Mouse (Mus musculus): Measurements from ENCODE around the gene Olfr229. TPM values are rescaled to one million over a fixed set of nuclear protein-coding genes. Genes with fewer than 3 reads are reported as not detected.
"Not testable (repeated sequence)": the region's sequence is repeated elsewhere in the genome, so short reads cannot be mapped to it uniquely, and the experiment has no call there.

Olfr229 gene
- polyA plus RNA-seq (2015; fragmentation: Nextera tagmentation; extraction: Ambion mirVana) = not detected in 2 replicates

DNA sequence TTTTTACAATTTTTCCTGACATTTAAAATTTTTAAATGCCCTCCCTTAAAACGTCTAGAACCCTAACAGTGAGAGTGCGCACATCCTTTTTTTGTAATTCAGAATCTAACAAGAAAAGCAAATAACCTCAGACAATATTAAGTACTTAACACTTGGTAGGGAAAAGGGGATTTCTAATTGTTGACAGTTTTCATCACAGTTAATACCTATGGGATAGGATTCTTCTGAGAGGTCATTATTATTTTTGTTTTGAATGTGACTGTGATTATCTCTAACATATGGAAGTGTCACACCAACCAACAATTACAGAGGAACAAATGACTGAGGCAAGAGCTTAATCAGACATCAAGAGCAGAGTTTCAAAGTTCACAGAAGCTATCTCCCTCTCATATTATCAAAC, at the start of gene Olfr229:
TSS of gene Olfr229 (plus strand) at position 301 of the 400 bp plus-strand sequence.
- no peaks in the 10 kb centered on the region for H3K27me3 ChIP-seq
- no peaks in the 10 kb centered on the region for H3K36me3 ChIP-seq
- H3K4me2 ChIP-seq = no peak within 1 kb of the TSS
- H3K4me1 ChIP-seq = no peaks in the 10 kb centered on the region
- no peak within 1 kb of the TSS for H3K4me3 ChIP-seq
- no peak within 1 kb of the TSS for H3K9ac ChIP-seq
- no peaks in the 10 kb centered on the region for H3K9me3 ChIP-seq
- no peak for ATAC-seq (ENCODE audit: insufficient number of reproducible peaks, low FRiP score, low TSS enrichment, low read depth)
- WGBS = 68% methylated on average over 2 of the region's 2 CpGs
- no peak within 1 kb of the TSS for H3K27ac ChIP-seq

DNA sequence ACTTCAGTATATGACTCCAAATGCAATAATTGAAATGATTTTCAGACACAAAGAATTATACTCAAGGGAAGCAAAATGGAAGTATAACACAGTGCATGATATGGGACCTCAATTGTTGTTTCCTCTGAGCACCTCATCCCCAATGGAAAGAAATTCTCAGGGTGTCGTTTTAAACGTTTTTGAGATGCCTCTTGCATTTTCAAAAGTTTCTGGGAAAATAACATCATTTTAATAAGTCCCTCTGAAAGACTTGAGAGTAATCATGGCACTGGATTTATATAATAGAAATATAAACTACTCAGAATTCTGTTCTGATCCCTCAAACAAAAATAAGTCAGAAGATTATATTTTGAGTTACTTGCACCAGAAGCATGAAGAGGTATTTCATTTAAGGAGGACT, 41.0 kb upstream of the Olfr229 start, which contains the start of gene Olfr972:
TSS of gene Olfr972 (plus strand) at position 301 of the 400 bp plus-strand sequence.
- WGBS = 63% methylated on average over 2 of the region's 2 CpGs
- ATAC-seq (ENCODE audit: insufficient number of reproducible peaks, low FRiP score, low TSS enrichment, low read depth) = no peak

DNA sequence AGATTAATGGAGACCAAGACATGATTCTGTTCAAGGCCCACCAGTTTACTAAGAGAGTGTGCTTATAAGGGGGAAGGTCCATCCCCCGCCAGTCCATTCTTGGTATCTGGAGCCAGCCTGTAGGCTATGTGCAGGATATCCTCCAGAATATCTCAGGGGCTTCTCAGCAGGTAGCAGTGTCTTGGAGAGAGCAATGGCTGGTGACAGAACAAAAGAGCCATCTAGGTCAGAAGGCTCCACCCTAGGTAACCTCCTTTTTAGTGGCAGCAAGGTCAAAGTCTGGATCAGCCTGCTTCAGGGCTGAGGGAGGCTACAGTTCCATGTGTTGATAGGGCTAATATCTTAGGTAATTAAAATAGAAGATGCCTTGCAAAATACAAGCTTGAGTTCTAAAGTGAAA, 35.1 kb upstream of the Olfr229 start:
- H3K27me3 ChIP-seq; H3K4me2 ChIP-seq; H3K36me3 ChIP-seq; H3K4me3 ChIP-seq; H3K9ac ChIP-seq; H3K27ac ChIP-seq; ATAC-seq (ENCODE audit: insufficient number of reproducible peaks, low FRiP score, low TSS enrichment, low read depth); H3K4me1 ChIP-seq; H3K9me3 ChIP-seq: not testable (repeated sequence)
- 86% methylated on average over 1 of the region's 1 CpGs for WGBS

More for the DNA sequence above, 41.0 kb upstream of the Olfr229 start, which contains the start of gene Olfr972:
- Histone ChIP-seq H3K9me3 (no peaks in the 10 kb centered on the region), H3K27me3 (no peaks in the 10 kb centered on the region), H3K4me1 (no peaks in the 10 kb centered on the region), H3K36me3 (no peaks in the 10 kb centered on the region), H3K9ac (no peak within 1 kb of the TSS), H3K4me3 (no peak within 1 kb of the TSS), H3K4me2 (no peak within 1 kb of the TSS), H3K27ac (no peak within 1 kb of the TSS)

DNA sequence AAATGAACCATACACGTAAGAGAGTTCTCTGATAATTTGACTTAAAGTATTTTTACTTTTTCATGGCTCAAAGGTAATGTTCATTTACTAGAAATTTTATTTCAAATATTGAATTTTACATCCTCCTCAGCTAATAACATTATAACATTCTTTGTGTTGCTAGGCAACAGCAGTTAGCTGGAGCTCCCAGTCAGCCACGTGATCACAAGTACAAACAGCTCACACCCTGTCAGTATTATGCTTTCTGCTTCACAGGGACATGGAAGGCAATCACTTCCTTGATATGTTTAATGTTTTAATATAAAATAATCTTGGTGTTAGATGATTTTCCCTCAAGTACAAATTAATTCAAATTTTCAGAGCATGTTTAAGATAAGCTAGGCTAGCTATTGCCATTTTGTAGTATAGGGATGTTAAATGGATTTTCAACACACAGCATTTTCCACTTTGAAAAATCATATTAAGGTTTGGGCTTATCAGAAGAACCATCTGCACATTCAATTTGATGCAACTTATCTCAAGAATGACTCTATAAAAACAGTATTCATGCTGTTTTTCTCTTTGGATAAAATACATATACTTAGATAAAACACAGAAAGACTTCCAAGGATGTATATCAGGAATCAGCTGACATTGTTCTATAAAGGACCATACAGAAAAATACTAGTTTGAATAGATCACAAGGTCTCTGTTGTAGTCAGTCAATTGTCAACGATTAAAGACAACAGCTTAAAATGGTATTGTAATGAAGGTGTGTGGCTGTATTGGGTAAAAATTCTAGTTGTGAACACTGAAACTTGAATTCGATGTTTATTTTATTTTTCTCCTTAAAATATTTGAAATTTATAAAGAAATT, 29.4 kb upstream of the Olfr229 start:
- not testable (repeated sequence) for H3K9me3 ChIP-seq; H3K36me3 ChIP-seq; H3K27ac ChIP-seq; H3K4me3 ChIP-seq; H3K4me1 ChIP-seq; ATAC-seq (ENCODE audit: insufficient number of reproducible peaks, low FRiP score, low TSS enrichment, low read depth); H3K9ac ChIP-seq; H3K27me3 ChIP-seq; H3K4me2 ChIP-seq
- no CpG with 5 or more reads among the region's 4 CpGs for WGBS

DNA sequence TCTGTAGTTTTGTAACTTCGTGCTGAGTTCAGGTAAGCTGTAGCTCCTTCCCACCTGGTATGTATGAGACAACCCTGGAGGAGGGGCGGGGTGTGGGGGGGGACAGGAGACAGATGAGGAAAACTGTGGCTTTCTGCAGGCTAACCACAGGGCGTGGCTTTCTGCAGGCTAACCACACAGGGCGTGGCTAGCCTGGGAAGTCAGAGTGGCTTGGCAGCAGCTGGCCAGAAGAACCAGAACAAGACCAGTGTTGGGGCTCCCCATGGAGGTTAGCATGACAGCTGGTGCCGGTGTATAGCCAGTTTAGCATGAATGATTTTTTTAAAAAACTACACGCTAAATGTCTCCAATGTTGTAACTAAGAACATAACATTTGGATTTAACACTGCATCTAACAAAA, 2.0 kb upstream of the Olfr229 start:
- Histone ChIP-seq H3K27me3 (no peaks in the 10 kb centered on the region), H3K4me2 (no peak overlapping the region), H3K9ac (no peak overlapping the region), H3K4me1 (no peaks in the 10 kb centered on the region), H3K27ac (no peak overlapping the region), H3K4me3 (no peak overlapping the region), H3K9me3 (no peaks in the 10 kb centered on the region), H3K36me3 (no peaks in the 10 kb centered on the region)
- WGBS = 75% methylated on average over 6 of the region's 6 CpGs
- ATAC-seq (ENCODE audit: insufficient number of reproducible peaks, low FRiP score, low TSS enrichment, low read depth) = no peak

DNA sequence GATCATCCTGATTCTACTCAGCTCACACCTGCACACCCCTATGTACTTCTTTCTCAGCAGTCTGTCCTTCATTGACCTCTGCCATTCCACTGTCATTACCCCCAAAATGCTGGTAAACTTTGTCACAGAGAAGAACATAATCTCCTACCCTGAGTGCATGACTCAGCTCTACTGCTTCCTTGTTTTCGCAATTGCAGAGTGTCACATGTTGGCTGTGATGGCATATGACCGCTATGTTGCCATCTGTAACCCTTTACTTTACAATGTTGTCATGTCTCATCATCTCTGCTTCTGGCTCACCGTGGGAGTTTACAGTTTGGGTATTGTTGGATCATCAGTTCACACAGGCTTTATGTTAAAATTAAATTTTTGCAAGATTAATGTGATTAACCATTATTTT, 2.8 kb downstream of the Olfr229 start:
- ATAC-seq (ENCODE audit: insufficient number of reproducible peaks, low FRiP score, low TSS enrichment, low read depth) = no peak
- no peaks in the 10 kb centered on the region for H3K9me3 ChIP-seq
- WGBS = 82% methylated on average over 3 of the region's 3 CpGs
- H3K9ac ChIP-seq = no peak overlapping the region
- H3K4me1 ChIP-seq = no peaks in the 10 kb centered on the region
- no peak overlapping the region for H3K27ac ChIP-seq
- no peaks in the 10 kb centered on the region for H3K27me3 ChIP-seq
- H3K4me2 ChIP-seq = no peak overlapping the region
- no peaks in the 10 kb centered on the region for H3K36me3 ChIP-seq
- no peak overlapping the region for H3K4me3 ChIP-seq

DNA sequence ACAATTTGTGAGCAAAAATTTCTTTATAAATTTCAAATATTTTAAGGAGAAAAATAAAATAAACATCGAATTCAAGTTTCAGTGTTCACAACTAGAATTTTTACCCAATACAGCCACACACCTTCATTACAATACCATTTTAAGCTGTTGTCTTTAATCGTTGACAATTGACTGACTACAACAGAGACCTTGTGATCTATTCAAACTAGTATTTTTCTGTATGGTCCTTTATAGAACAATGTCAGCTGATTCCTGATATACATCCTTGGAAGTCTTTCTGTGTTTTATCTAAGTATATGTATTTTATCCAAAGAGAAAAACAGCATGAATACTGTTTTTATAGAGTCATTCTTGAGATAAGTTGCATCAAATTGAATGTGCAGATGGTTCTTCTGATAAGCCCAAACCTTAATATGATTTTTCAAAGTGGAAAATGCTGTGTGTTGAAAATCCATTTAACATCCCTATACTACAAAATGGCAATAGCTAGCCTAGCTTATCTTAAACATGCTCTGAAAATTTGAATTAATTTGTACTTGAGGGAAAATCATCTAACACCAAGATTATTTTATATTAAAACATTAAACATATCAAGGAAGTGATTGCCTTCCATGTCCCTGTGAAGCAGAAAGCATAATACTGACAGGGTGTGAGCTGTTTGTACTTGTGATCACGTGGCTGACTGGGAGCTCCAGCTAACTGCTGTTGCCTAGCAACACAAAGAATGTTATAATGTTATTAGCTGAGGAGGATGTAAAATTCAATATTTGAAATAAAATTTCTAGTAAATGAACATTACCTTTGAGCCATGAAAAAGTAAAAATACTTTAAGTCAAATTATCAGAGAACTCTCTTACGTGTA, 21.1 kb downstream of the Olfr229 start:
- H3K4me3 ChIP-seq; H3K4me2 ChIP-seq; H3K9me3 ChIP-seq; H3K27ac ChIP-seq; ATAC-seq (ENCODE audit: insufficient number of reproducible peaks, low FRiP score, low TSS enrichment, low read depth); H3K36me3 ChIP-seq; H3K27me3 ChIP-seq; H3K9ac ChIP-seq; H3K4me1 ChIP-seq: not testable (repeated sequence)
- WGBS = no CpG with 5 or more reads among the region's 4 CpGs

DNA sequence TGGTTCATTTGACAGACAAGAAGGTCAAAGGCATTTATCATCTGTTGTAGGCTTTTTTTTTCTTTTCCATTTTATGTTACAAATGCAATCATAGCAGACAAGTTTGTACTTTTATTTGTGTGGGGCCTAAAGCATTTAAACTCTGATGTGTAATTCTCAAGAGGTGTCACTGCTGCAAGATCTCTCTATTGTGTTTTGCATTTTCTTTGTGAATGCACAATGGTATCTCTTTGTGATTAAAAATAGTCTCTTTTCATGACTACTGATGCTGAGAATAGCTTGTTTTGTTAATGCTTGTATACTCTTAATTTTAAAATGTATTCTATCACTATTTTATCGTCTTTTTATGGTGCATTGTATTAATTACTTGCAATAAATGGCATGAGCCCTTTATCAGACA, 21.7 kb downstream of the Olfr229 start:
- H3K4me2 ChIP-seq; H3K27ac ChIP-seq; ATAC-seq (ENCODE audit: insufficient number of reproducible peaks, low FRiP score, low TSS enrichment, low read depth); H3K4me3 ChIP-seq; H3K4me1 ChIP-seq; H3K27me3 ChIP-seq; H3K9me3 ChIP-seq; H3K36me3 ChIP-seq; H3K9ac ChIP-seq: not testable (repeated sequence)
- WGBS = 52% methylated on average over 1 of the region's 1 CpGs

DNA sequence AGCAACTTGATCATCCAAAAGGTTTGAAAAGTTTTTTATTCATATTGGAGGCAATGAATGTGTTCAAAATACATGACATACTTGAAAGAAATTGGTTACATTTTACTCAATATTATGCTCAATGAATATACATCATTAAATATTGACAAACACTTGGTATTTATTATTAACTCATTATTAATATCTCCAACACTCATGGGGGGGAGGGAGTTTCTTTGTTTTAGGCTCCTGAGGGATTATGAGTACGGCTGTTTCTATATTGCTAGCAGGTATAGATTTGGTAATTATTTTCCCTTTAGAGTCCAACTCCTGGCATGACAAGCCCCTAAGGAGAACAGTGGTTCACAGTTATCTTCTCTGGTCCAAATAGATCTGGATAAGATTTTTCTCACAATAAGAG, 30.1 kb downstream of the Olfr229 start, which contains the start of gene Olfr974:
TSS of gene Olfr974 (plus strand) at position 301 of the 400 bp plus-strand sequence.
- H3K9me3 ChIP-seq = no peaks in the 10 kb centered on the region
- no peak within 1 kb of the TSS for H3K4me3 ChIP-seq
- no peaks in the 10 kb centered on the region for H3K4me1 ChIP-seq
- H3K36me3 ChIP-seq = no peaks in the 10 kb centered on the region
- H3K9ac ChIP-seq = no peak within 1 kb of the TSS
- H3K27ac ChIP-seq = no peak within 1 kb of the TSS
- ATAC-seq (ENCODE audit: insufficient number of reproducible peaks, low FRiP score, low TSS enrichment, low read depth) = no peak
- no peaks in the 10 kb centered on the region for H3K27me3 ChIP-seq
- no peak within 1 kb of the TSS for H3K4me2 ChIP-seq
- 87% methylated on average over 1 of the region's 1 CpGs for WGBS

DNA sequence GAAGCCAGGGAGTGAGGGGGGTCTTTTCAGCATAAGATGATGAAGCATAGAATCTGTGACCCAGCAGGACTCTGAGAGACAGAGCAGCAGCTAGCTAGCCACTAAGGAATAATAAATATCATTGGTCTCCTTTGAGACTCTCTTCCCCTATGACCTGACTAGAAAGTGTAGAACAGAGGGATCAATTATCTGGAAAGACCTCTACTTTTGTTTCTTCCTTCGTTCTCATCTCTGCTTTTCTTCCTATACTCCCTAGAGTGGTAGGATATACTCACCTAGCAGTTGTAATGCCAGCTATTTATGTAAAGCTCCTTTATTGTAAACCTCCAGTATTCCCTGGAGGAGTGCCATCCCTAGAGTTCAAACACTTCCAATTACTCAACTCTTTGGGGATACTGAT, 44.8 kb downstream of the Olfr229 start, which contains the start of gene Olfr975:
TSS of gene Olfr975 (minus strand) at position 101 of the 400 bp plus-strand sequence.
- Histone ChIP-seq H3K4me2 (no peak within 1 kb of the TSS), H3K36me3 (no peaks in the 10 kb centered on the region), H3K4me1 (no peaks in the 10 kb centered on the region), H3K27me3 (no peaks in the 10 kb centered on the region), H3K4me3 (no peak within 1 kb of the TSS), H3K27ac (no peak within 1 kb of the TSS), H3K9me3 (no peaks in the 10 kb centered on the region), H3K9ac (no peak within 1 kb of the TSS)
- no peak for ATAC-seq (ENCODE audit: insufficient number of reproducible peaks, low FRiP score, low TSS enrichment, low read depth)
- 49% methylated on average over 1 of the region's 1 CpGs for WGBS

DNA sequence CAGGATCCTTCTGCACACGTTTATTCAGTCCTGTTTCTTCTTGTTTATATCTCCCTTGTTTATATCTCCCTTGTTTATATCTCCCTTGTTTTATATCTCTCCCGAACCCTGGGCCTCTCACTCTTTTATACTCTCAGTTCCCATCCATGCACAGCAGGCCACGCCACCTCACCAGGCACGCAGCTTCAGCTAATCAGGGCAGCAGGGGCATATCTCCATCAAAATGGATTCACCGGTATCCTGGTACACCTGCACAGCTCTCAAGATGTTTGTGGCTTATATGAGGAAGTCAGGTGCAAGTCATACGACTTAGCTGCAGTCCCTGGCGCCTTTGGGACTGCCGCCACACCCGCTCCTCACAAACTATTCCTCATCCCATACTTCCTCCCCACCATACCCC, 53.9 kb downstream of the Olfr229 start, which contains the start of gene Olfr976:
TSS of gene Olfr976 (minus strand) at position 101 of the 400 bp plus-strand sequence.
- ATAC-seq (ENCODE audit: insufficient number of reproducible peaks, low FRiP score, low TSS enrichment, low read depth); H3K27ac ChIP-seq; H3K4me3 ChIP-seq; H3K9ac ChIP-seq; H3K4me2 ChIP-seq; H3K27me3 ChIP-seq; H3K4me1 ChIP-seq; H3K36me3 ChIP-seq; H3K9me3 ChIP-seq: not testable (repeated sequence)
- 83% methylated on average over 8 of the region's 9 CpGs for WGBS
